Mouse (Mus musculus) testis, adult 2 months (tissue): ENCODE data around the gene Ift43.

Experiments
- CTCF ChIP-seq: fragments of 200-500 bp; IDR thresholded peaks from 2 replicates; pipeline ENCODE4 v1.5.1; 2012; ENCODE audit warnings: low read depth, mild to moderate bottlenecking, inconsistent platforms, low read length, moderate library complexity; ENCODE audit not compliant: control insufficient read depth, insufficient read depth, insufficient replicate concordance
- POLR2A ChIP-seq: fragments of 200-500 bp; IDR thresholded peaks from 2 replicates; pipeline ENCODE4 v1.6.1; 2012; ENCODE audit warnings: low read depth, mild to moderate bottlenecking, inconsistent platforms, low read length, moderate library complexity; ENCODE audit not compliant: control insufficient read depth

DNA sequence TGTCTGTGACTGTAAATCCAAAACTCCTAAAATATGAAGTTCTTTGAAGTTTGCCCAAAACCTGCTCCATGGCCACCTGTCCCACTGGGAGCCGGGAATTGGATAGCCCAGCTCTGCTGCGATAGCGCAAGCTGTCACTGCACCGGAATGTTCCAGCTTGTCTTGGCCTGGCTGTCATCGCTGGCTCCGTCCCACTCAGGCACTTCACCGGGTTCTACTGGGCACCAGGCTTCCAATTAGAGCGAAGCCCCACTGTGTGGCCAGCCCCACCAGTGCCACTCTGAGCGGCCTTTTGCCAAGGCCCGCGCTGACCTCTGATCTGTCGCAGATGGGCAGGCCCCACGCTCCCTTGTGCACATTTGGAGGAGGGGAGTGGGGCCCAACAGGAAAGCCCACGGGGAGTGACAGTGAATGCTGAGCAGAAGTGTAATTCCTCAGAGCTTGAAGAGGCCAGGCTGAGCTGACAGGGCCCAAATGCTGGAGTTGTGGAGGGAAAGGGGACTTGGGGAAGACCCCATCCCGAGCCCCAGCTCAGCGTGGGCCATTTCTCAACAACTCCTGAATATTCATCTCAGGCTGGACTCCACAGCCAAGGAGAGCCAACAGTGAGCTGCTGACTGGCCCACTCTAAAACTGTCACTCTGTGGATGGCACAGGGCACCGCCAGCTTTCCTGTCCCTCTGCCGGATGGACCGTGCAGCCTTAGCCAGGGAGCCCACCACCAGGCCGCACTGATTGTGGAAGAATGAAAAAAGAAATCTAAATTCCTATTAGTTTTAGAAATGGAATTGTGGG is 76.5 kb downstream of the Ift43 start:
- no peak for TF ChIP-seq POLR2A
- TF ChIP-seq CTCF = no peak
